Mouse (Mus musculus) megakaryocyte-erythroid progenitor cell, adult 5-6 weeks (primary cell): ENCODE data around the gene Sash1. TPM values are rescaled to one million over a fixed set of nuclear protein-coding genes. Genes with fewer than 3 reads are reported as not detected.

Experiments used
- ATAC-seq: replicated peaks from 2 replicates; pipeline ENCODE4 v1.8.0; 2016; ENCODE audit warnings: mild to moderate bottlenecking, inconsistent platforms; ENCODE audit not compliant: severe bottlenecking, poor library complexity, low FRiP score, low TSS enrichment
- total RNA-seq, 2 experiments: library from RNA; stranded (forward) in 1 of 2; stranded (reverse) in 1 of 2; fragments of 200-1000, 215-1000 nt in 1 of 2; fragments of >200 nt in 1 of 2; fragmentation: Nextera tagmentation in 1 of 2; gene quantifications; 2 replicates each; pipeline ENCODE4 v1.2.3; 2014 to 2017

The Sash1 gene
- total RNA-seq, 2 experiments from 2014 or later = 0.61 to 1.7 TPM

- no peak for ATAC-seq
These were observed 114.8 kb downstream of the Sash1 start for GRCm38 (mm10) chr10:8770931-8771653.

- ATAC-seq = no peak
These were observed 117.2 kb downstream of the Sash1 start for GRCm38 (mm10) chr10:8768654-8769053.

- no peak for ATAC-seq
These were observed 118.5 kb downstream of the Sash1 start for GRCm38 (mm10) chr10:8767381-8767780.

GRCm38 (mm10) chr10:8765922-8766522 is 119.8 kb downstream of the Sash1 start:
- ATAC-seq = peak; percentile 83

GRCm38 (mm10) chr10:8762771-8763170 is 123.1 kb downstream of the Sash1 start:
- no peak for ATAC-seq

- no peak for ATAC-seq
These were observed 123.6 kb downstream of the Sash1 start for GRCm38 (mm10) chr10:8762209-8762701.

- no peak for ATAC-seq
These were observed 124.2 kb downstream of the Sash1 start for GRCm38 (mm10) chr10:8761656-8762055.

GRCm38 (mm10) chr10:8760598-8760997 is 125.3 kb downstream of the Sash1 start:
- ATAC-seq = peak; percentile 50

GRCm38 (mm10) chr10:8759228-8759627 is 126.6 kb downstream of the Sash1 start:
- ATAC-seq = peak; percentile 76

- ATAC-seq = no peak
These were observed 128.4 kb downstream of the Sash1 start for GRCm38 (mm10) chr10:8757429-8757931.

- ATAC-seq = no peak
These were observed 129.1 kb downstream of the Sash1 start for GRCm38 (mm10) chr10:8756604-8757354.

- no peak for ATAC-seq
These were observed 132.5 kb downstream of the Sash1 start for GRCm38 (mm10) chr10:8753377-8753776.

GRCm38 (mm10) chr10:8752436-8752835 is 133.4 kb downstream of the Sash1 start:
- ATAC-seq = no peak

GRCm38 (mm10) chr10:8749537-8749936 is 136.3 kb downstream of the Sash1 start:
- ATAC-seq = no peak

- no peak for ATAC-seq
These were observed 138.2 kb downstream of the Sash1 start for GRCm38 (mm10) chr10:8747450-8748212.

- ATAC-seq = no peak
These were observed 139.7 kb downstream of the Sash1 start for GRCm38 (mm10) chr10:8746082-8746696.

GRCm38 (mm10) chr10:8742872-8743271 is 143.0 kb downstream of the Sash1 start:
- ATAC-seq = 0 out of 2 replicates have a peak, but pooled peaks have one; percentile 56

- ATAC-seq = peak; percentile 53
These were observed 144.4 kb downstream of the Sash1 start for GRCm38 (mm10) chr10:8741505-8741904.

- peak; percentile 61 for ATAC-seq
These were observed 145.1 kb downstream of the Sash1 start for GRCm38 (mm10) chr10:8740797-8741196.
